Mouse (Mus musculus): ENCODE measurements at regions not wholly inside any gene's neighbourhood (a gene's known extent, or its start where the extent isn't known, plus 50 kb on each side); places are given as distances from the start of the nearest gene placed in this dataset.

GRCm38 (mm10) chr16:21320284-21320683 lies 102.6 kb upstream of the Vps8 start:
- no peak for DNase-seq

GRCm38 (mm10) chr16:21321188-21322070 lies 101.5 kb upstream of the Vps8 start:
- DNase-seq: no peak

DNA sequence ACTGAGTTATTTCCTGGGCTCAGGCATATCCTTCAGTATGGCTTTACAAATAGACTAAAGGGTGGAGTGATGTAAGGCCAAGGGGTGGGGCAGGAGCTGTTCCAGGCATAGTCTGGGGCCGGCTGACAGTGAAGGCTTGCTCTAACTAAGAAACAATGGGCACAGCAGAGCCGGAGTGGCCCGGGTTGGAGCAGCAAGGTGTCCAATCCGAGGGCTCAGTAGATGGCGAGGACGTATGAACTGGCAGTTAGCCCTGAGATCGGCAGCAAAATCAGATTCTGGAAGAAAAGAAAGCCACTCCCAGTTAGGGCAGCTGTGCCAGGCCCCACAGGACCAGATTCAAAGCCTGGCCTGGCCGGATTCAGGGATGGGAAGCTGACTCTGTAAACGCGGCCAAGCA lies 100.5 kb upstream of the Vps8 start:
- DNase-seq: no peak

- no peak for DNase-seq
Observed at GRCm38 (mm10) chr16:21323446-21324034, 99.4 kb upstream of the Vps8 start.

DNA sequence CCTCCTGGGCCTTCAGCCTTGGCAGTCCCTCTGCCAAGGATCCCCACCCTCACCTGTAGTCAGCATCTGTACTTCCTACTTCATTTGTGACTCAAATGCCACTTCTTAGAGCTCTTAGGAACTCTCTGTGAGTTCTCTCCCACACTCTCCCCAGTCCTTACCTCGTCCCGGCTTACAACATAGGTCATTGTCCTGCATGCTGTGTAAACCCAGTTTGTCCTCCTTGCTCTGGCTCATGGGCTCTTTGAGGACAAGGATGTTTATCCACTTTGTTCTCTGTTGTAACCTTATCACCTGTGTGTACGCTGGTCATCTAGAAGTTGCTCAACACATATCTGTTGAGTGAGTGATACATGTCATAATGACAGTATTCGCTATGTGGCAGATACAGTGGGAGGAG lies 94.9 kb upstream of the Vps8 start:
- DNase-seq: no peak

- no peak for DNase-seq
Observed at GRCm38 (mm10) chr16:21329199-21329598, 93.7 kb upstream of the Vps8 start.

DNA sequence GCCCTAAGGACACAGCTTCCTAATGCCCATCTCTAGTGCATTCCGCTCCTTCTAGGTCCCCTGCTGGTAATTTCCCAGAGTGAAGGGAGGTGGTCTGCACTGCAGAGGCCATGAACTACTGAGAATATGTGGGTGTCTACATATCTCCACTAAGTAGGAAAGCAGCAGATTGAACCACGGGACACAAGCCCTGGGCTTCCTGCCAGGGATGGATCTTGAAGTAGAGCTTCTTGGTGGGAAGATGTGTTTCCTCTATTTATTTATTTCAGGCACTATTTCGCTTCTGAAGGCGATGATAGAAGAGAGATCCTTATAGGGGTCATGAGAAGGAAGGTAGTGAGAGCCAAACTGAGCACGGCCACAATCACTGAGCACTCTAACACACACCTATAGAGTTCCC lies 91.7 kb upstream of the Vps8 start:
- DNase-seq: no peak

DNA sequence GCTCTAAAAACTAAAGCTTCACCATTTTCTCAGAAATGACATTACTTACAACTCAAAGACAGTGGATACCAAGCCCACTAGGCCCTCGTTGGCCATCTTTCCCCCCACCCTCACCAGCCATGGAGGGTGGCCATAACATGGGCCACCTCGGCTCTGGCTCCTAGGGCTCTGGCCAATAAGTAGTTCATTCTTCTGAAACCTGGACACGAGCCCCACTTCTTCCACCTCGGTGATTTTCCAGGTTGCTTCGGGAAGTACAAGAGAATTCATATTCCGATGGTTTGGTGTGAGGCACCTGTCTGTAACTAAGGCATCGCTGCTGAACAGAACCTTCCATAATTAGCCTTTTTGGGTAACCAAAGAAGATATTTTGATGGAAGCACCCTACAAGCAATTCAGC lies 90.5 kb upstream of the Vps8 start:
- no peak for DNase-seq

DNA sequence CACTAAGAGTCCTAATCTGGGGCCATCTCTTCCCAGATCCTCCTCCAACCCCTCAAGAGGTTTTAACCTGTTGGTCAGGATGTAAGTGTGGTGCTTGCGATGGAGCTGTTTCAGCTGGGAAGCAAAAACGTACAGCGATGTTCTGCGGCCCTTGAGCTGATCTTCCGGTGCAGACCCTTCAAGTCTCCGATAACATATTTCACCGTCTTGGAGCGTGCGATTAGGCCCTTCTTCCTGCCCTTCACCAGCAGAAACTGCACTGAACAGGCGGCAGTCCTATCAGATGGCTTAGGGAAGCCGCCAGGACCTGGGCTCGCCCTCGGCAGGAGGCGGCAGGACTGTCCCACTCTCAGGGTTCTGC lies 90.1 kb upstream of the Vps8 start:
- DNase-seq: no peak

DNA sequence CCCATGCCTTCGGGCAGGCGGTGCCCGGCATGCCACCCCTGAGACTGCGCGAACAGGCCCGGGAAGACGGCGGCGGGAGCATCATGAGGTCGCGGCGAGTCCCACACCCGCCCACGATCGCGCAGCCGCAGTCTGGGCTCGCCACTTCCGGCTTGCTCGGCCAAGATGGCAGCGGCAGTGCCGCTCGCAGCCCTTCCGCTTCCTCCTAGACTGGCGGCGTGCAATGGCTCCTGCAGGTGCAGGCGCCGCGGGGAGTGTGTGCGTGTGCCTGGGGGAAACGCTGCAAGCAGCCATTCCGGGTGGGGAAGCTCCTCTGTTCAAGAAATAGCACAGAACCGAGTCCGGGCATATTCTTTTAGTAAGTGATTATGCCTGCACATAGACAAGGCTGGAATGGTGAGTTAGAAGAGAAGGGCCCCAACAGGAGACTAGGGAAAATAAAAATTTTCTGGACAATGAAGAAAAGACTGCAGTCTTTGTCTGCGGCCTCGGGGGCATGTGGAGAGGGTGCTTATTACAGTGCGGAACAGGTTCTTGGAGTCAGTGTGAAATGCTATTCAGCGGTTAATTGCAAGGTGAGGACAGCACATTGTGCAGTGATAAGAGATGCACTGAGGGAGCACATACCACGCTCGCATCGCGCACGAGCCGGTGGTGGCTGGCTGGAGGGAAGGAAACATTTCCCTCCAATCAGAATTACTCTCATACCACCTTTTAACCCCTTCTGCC lies 89.5 kb upstream of the Vps8 start:
- peak; percentile 85 for DNase-seq

GRCm38 (mm10) chr16:21339061-21339459 lies 83.9 kb upstream of the Vps8 start:
- no peak for DNase-seq

GRCm38 (mm10) chr16:21339460-21340081 lies 83.3 kb upstream of the Vps8 start:
- peak; percentile 37 for DNase-seq

GRCm38 (mm10) chr16:21340136-21340535 lies 82.8 kb upstream of the Vps8 start:
- DNase-seq: no peak

DNA sequence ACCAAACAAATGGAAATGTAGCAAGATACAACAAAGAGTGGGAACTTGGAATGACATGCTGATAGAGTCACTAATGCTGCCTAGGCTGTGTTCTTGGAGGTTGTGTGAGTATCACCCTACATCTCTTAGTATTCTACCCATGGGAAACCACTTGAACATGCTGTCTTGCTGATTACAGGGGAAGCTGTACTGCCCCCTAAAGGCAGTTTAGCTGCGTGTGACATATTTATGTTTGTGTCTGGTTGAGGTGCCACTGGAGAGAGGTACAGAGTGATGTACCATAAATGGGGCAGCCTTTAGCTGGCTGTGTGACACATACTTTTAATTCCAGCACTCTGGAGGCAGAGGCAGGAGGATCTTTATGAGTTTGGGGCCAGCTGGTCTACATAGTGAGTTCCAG lies 73.0 kb upstream of the Vps8 start:
- DNase-seq: no peak

- DNase-seq: no peak
Observed at GRCm38 (mm10) chr16:21351289-21351688, 71.6 kb upstream of the Vps8 start.

DNA sequence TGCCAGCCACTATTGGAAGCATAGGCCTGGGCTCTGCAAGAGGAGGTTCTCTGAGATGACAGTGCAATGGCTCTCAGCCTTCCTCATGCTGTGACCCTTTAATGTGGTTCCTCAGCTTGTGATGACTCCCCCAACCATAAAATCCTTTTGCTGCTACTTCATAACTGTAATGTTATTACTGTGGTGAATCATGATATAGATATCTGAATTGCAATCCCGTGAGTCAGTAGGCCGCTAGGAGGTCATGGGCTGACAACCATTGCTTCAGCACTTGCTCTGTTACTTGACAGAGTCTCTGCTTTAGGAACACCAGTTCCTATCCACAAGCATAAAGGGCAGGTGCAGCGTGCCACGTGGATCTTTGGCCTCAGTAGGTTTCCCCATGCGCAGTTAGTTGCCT lies 69.8 kb upstream of the Vps8 start:
- DNase-seq: no peak

DNA sequence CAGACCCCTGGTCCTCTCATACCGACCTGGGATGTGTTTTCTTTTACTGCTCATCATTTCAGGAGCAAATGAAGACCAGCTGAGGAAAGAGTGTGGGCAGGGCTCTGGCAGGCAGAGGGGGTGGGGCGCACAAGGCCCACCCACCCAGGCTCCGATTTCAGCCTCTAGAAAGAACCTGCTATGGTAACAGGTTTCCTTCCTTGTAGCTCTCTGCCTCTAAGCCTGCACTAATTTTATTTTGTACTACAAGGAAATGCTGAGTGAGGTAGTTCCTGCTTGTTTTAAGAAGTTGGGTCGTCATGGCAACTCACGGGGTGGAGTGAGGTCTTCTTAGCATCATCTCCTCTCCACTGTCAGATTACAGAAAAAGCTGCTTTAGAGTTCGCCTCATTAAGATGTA lies 69.4 kb upstream of the Vps8 start:
- DNase-seq: no peak

GRCm38 (mm10) chr16:21355638-21356037 lies 67.3 kb upstream of the Vps8 start:
- no peak for DNase-seq

DNA sequence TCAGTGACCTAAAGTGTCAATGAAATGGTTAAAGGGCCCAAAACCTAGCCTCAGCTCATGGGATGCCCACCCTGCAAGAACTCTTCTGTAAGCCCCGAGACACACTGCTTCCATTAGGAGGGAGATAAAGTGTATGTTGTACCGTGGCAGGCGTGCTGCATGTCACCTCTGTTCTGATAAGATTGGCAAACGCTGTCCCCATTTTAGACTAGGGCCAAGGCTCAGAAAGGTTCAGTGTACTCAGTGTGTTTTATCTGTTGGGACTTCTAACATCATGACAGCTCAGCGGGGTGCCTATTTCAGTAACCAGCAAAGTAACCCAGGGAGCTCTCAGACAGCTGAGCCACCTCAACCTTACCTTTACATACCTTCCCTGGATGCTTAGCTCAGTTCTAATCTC lies 65.5 kb upstream of the Vps8 start:
- no peak for DNase-seq

DNA sequence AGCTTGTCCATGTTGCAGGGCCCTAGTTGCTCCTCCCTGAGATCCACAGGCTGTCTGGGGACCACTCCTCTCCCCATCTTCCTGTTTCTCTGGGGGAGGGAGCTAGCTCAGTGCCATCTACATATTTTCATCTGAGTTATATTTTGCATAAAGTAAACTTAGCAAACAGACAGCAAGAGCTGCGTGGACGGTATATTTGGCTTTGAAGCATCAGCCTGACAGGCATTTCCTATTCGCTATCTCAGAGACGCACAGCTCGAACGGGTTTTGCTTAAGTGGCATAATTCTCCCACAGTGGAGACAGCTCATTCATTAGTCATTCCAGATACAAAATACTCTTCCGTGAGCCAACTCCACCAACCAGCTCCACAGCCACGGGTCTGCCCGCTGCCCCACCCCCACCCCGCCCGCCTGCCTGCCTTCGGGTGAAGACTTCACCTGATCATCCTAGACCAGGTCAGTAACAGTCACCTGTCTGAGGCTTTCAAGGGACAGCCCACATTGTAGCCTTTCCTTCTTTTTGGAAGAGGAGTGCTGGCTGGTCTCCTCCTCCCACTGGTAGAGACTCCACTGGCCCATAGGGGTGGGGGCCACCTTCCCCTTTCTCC lies 64.5 kb upstream of the Vps8 start:
- no peak for DNase-seq

GRCm38 (mm10) chr16:21359459-21359858 lies 63.5 kb upstream of the Vps8 start:
- no peak for DNase-seq

GRCm38 (mm10) chr16:21361406-21361805 lies 61.5 kb upstream of the Vps8 start:
- DNase-seq: no peak

All from adrenal gland, adult 8-10 months (tissue).